Mouse (Mus musculus) brain, adult 10 weeks (tissue): ENCODE results near the gene Ifna6. TPM values are rescaled to one million over a fixed set of nuclear protein-coding genes. Genes with fewer than 3 reads are reported as not detected.

Experiments used
- polyA plus RNA-seq: library from polyadenylated mRNA; stranded (reverse); fragments of 350-450 nt; fragmentation: Illumina TruSeq; extraction: RNeasy Lipid Tissue Mini Kit (QIAGEN cat#74804); gene quantifications from one replicate; pipeline ENCODE4 v1.2.3, GENCODE M21; 2015; ENCODE audit warnings: low read depth, low replicate concordance

Gene Ifna6
- not detected for polyA plus RNA-seq

GRCm38 (mm10) chr4:88827116-88827515 is at the start of gene Ifna6:
Ifna6 (plus strand) TSS chr4:88827416.

DNA sequence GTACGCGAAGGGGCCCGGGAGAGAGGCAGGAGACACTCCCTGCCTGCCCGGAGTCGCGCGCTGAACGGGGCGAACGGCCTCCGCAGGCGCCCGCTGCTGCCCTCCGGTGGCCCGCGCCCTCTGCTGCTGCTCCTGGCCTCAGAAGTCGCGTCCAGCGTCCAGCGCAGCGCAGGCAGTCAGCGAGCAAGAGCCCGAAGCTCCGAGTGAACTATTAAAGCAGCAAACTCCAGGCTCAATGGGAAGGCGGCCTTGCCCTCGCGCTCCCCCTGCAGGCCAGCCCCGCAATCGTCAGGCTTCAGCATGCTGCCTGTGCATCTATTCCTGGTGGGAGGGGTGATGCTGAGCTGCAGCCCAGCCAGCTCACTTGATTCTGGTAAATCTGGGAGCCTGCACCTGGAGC is 47.7 kb upstream of the Ifna6 start, which contains the start of gene Gm13272:
Gm13272 (plus strand) TSS at position 301 of the 400 bp plus-strand sequence.

DNA sequence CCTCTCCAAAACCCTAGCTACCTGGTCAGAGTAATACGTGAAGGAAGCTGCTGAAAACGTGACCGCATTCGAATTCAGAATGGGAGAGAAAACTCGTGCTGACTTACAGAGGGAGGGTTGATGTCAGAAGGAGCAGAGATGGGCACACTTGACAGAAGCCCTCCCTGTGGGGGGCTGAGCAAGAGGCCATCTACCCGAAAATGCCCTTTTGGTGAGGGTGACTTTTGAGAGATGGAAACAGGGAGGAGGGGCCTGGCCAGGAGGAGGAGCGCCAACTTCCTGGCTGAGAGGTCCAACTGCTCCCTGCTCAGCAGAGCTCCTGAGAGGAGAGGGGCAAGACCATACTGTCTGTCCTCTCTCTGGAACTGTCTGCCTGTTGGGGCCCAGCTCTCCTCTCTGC is 45.4 kb upstream of the Ifna6 start, which contains the start of gene Ifnz:
Ifnz (plus strand) TSS at position 301 of the 400 bp plus-strand sequence.

GRCm38 (mm10) chr4:88785409-88785808 is 41.8 kb upstream of the Ifna6 start, which contains the start of gene Gm13276:
Gm13276 (plus strand) TSS chr4:88785709.

GRCm38 (mm10) chr4:88788402-88788801 is 38.8 kb upstream of the Ifna6 start, which contains the start of gene Gm13277:
Gm13277 (plus strand) TSS chr4:88788632.

GRCm38 (mm10) chr4:88791250-88791649 is 36.0 kb upstream of the Ifna6 start, which contains the start of gene Gm13278:
Gm13278 (plus strand) TSS chr4:88791550.

GRCm38 (mm10) chr4:88793936-88794675 is 33.1 kb upstream of the Ifna6 start, which contains the start of gene Gm13275:
Gm13275 (plus strand) TSS chr4:88794487.

DNA sequence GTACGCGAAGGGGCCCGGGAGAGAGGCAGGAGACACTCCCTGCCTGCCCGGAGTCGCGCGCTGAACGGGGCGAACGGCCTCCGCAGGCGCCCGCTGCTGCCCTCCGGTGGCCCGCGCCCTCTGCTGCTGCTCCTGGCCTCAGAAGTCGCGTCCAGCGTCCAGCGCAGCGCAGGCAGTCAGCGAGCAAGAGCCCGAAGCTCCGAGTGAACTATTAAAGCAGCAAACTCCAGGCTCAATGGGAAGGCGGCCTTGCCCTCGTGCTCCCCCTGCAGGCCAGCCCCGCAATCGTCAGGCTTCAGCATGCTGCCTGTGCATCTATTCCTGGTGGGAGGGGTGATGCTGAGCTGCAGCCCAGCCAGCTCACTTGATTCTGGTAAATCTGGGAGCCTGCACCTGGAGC is 30.1 kb upstream of the Ifna6 start, which contains the start of gene Gm13279:
Gm13279 (plus strand) TSS at position 301 of the 400 bp plus-strand sequence.

DNA sequence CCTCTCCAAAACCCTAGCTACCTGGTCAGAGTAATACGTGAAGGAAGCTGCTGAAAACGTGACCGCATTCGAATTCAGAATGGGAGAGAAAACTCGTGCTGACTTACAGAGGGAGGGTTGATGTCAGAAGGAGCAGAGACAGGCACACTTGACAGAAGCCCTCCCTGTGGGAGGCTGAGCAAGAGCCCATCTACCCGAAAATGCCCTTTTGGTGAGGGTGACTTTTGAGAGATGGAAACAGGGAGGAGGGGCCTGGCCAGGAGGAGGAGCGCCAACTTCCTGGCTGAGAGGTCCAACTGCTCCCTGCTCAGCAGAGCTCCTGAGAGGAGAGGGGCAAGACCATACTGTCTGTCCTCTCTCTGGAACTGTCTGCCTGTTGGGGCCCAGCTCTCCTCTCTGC is 27.9 kb upstream of the Ifna6 start, which contains the start of gene Gm13285:
Gm13285 (plus strand) TSS at position 301 of the 400 bp plus-strand sequence.

DNA sequence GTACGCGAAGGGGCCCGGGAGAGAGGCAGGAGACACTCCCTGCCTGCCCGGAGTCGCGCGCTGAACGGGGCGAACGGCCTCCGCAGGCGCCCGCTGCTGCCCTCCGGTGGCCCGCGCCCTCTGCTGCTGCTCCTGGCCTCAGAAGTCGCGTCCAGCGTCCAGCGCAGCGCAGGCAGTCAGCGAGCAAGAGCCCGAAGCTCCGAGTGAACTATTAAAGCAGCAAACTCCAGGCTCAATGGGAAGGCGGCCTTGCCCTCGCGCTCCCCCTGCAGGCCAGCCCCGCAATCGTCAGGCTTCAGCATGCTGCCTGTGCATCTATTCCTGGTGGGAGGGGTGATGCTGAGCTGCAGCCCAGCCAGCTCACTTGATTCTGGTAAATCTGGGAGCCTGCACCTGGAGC is 24.3 kb upstream of the Ifna6 start, which contains the start of gene Gm13287:
Gm13287 (plus strand) TSS at position 301 of the 400 bp plus-strand sequence.

GRCm38 (mm10) chr4:88805231-88805630 is 22.0 kb upstream of the Ifna6 start, which contains the start of gene Gm13288:
Gm13288 (plus strand) TSS chr4:88805531.

DNA sequence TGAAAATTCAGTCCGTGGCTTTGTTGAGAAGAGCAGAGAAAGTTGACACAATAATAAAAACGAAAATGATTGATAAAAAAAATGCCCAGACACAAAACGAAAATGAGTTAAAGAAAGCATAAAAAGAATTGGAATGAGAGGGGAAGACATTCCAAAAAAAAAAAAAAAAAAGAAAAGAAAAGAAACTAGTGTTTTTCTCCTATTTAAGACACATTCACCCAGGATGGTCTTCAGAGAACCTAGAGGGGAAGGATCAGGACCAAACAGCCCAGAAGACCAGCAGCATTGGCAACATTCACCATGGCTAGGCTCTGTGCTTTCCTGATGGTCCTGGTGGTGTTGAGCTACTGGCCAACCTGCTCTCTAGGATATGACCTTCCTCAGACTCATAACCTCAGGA is 11.3 kb upstream of the Ifna6 start, which contains the start of gene Ifna7:
Ifna7 (plus strand) TSS at position 301 of the 400 bp plus-strand sequence.

GRCm38 (mm10) chr4:88819659-88820058 is 7.6 kb upstream of the Ifna6 start, which contains the start of gene Ifna11:
Ifna11 (plus strand) TSS chr4:88819959.

DNA sequence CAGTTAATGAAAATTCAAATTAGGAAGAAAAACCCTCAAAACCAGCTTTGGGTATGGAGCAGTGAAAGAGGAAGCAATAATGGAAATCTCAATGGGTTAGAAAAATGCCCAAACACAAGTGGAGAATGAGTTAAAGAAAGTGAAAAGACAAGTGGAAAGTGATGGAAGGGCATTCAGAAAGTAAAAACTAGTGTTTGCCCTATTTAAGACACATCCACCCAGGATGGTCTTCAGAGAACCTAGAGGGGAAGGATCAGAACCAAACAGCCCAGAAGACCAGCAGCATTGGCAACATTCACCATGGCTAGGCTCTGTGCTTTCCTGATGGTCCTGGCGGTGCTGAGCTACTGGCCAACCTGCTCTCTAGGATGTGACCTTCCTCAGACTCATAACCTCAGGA is 8.0 kb downstream of the Ifna6 start, which contains the start of gene Ifna5:
Ifna5 (plus strand) TSS at position 301 of the 400 bp plus-strand sequence.

DNA sequence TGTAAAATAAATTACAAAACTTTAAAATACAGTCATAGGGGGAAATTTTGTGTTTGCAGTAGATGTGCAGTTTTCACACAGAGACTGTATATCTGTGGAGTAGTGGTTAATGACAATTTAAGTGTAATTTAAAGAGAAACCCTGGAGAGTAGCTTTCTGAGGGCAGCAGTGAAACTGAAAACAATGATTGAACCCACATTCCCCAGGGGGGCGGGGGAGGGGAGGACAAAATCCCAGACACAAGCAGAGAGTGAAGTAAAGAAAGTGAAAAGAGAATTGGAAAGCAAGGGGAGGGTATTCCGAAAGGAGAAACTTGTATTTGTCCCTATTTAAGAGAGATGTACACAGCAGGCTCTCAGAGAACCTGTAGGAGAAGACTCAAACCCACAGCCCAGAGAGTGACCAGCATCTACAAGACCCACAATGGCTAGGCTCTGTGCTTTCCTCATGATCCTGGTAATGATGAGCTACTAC is 14.3 kb downstream of the Ifna6 start, which contains the start of gene Ifna4:
Ifna4 (plus strand) TSS at position 424 of the 474 bp plus-strand sequence.

GRCm38 (mm10) chr4:88849698-88850097 is 22.5 kb downstream of the Ifna6 start, which contains the start of gene Ifna1:
Ifna1 (plus strand) TSS chr4:88850087.

Other genes with a start within 250 kb of the Ifna6 start
- not detected for gene Ifna9, start 235.0 kb upstream of the Ifna6 start, polyA plus RNA-seq
- not detected for gene Ifna12, start 224.0 kb upstream of the Ifna6 start, polyA plus RNA-seq
- not detected for gene C87499, start 193.0 kb upstream of the Ifna6 start, polyA plus RNA-seq
- gene Ifna13, start 183.0 kb upstream of the Ifna6 start, polyA plus RNA-seq: not detected
- gene Ifna16, start 150.5 kb upstream of the Ifna6 start, polyA plus RNA-seq: not detected
- gene Ifna2, start 143.5 kb upstream of the Ifna6 start, polyA plus RNA-seq: not detected
- not detected for gene Ifnab, start 136.1 kb upstream of the Ifna6 start, polyA plus RNA-seq
- gene Gm26566, start 105.6 kb upstream of the Ifna6 start, polyA plus RNA-seq: not detected
- 77.2 TPM for gene Klhl9, start 105.0 kb upstream of the Ifna6 start, polyA plus RNA-seq
- gene Gm13271, start 72.5 kb upstream of the Ifna6 start, polyA plus RNA-seq: not detected
- not detected for gene Gm13283, start 67.3 kb upstream of the Ifna6 start, polyA plus RNA-seq
- not detected for gene Gm13290, start 53.6 kb upstream of the Ifna6 start, polyA plus RNA-seq
- not detected for gene Gm13289, start 50.5 kb upstream of the Ifna6 start, polyA plus RNA-seq
- not detected for gene Gm13272, start 47.6 kb upstream of the Ifna6 start, polyA plus RNA-seq
- not detected for gene Ifnz, start 45.3 kb upstream of the Ifna6 start, polyA plus RNA-seq
- gene Gm13276, start 41.7 kb upstream of the Ifna6 start, polyA plus RNA-seq: not detected
- not detected for gene Gm13277, start 38.8 kb upstream of the Ifna6 start, polyA plus RNA-seq
- not detected for gene Gm13278, start 35.9 kb upstream of the Ifna6 start, polyA plus RNA-seq
- gene Gm13275, start 32.9 kb upstream of the Ifna6 start, polyA plus RNA-seq: not detected
- gene Gm13279, start 30.0 kb upstream of the Ifna6 start, polyA plus RNA-seq: not detected
- gene Gm13285, start 27.8 kb upstream of the Ifna6 start, polyA plus RNA-seq: not detected
- gene Gm13287, start 24.2 kb upstream of the Ifna6 start, polyA plus RNA-seq: not detected
- gene Gm13288, start 21.9 kb upstream of the Ifna6 start, polyA plus RNA-seq: not detected
- not detected for gene Ifna7, start 11.2 kb upstream of the Ifna6 start, polyA plus RNA-seq
- gene Ifna11, start 7.5 kb upstream of the Ifna6 start, polyA plus RNA-seq: not detected
- gene Ifna5, start 8.1 kb downstream of the Ifna6 start, polyA plus RNA-seq: not detected
- gene Ifna4, start 14.4 kb downstream of the Ifna6 start, polyA plus RNA-seq: not detected
- gene Ifna1, start 22.7 kb downstream of the Ifna6 start, polyA plus RNA-seq: not detected
- not detected for gene Ifne, start 52.8 kb downstream of the Ifna6 start, polyA plus RNA-seq